Mouse (Mus musculus) fibroblast of lung, adult 2 months (primary cell): ENCODE results near the gene Clrn2.

Experiments used
- DNase-seq: peaks from one replicate; pipeline ENCODE4 v3.0.0-alpha.2; 2011; ENCODE audit warnings: low read depth

Clrn2 gene

DNA sequence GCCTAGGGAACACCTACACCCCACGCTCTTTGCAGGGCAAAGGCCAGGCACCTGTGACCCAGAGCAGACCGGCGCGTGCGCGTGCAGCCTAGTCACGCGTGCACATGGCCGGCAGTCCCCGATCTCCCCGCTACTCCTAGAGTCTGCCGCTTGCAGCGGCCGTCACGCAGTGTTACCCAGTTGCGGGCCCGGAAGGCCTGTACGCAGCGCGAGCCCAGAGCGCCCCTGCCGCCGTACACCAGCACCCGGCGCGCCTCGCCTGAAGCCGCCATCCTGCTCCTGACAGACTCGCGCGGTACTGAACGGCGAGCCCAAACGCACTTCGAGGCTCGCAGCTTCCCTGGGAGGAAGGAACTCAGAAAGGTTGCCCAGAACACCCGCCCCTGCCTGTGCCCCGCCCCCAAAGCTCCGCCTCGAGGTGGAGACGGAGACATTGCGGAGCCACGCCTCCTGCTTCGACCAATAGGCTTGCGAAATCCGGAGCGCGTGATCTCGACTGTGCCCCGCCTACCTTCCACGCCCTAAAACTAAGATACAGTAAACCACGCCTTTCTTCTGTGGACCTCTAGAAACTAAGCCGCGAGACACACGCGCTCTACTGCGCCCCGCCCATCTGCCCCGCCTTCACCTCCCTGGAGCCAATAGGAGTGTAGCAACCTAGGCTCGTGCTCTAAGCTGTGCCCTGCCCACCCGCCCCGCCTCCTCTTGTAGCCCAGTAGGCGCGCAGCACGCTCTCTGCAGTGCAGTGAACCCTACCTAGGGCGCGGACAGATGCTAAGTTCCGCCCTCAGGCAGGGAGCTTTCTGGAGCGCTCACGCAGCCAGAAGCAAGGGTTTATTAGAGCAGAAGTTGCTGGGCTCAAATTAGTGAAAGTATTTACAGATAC is 3.5 kb upstream of the Clrn2 start, which contains the start of gene Qdpr:
TSS of gene Qdpr (minus strand) at position 406 of the 886 bp plus-strand sequence.
- peak; percentile 100 for DNase-seq

DNA sequence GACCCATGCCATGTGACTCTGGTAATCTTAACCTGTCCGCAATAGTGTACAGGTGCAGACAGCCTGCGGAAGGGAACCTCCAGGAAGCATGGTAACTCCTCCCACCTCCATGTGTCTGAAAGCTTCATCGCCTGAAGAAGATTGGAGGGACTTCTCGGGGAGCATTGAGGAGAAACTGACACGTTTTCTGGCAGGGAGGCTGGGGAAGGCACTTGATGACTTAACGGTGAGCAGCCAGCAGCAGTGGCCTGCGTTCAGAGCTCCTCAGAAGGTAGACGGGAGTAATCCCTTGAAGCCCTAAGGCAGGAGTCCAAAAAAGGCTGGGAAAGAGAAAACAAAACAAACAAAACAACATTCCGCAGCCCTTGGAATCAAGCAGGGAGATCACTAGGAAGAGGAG is 905 bp downstream of the Clrn2 start:
- no peak for DNase-seq

- no peak for DNase-seq
These were observed 19.4 kb downstream of the Clrn2 start for GRCm38 (mm10) chr5:45472880-45473450.

DNA sequence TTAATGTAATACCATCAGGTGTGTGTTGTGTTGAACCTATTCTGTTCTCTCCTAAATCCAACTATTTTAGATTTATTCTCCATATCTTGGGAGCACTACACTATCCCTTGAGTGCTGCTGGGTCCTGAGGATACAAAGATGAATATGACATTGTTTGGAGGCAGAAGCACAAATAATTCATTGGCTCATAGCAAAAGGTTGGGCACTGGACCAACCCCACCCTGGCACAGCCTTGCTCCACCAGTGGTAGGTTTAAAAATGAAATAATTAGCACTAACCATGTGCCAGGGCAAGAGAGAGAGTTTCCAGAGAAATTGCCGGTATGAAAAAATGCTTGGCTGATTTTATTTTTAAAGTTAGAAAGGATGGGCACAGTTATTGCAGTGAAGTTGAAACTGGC is 20.0 kb downstream of the Clrn2 start:
- no peak for DNase-seq

DNA sequence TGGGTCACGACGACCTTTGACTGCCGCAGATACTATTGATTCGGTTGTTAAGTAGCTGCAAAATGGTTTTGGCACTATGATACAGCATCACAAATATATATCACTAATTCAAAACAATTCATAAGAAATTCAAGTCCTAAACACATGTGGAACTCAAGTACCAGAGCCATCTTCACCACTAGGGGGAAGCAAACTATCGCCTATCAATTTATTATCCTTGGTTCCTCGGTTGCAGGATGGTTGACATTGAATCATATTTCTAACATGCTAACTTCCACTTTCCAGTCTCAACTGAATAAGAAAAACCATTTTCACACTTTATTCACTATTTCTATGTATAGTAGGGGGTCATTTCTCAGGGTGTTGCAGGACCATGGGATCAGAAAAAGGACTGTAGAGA is 20.7 kb downstream of the Clrn2 start:
- peak; percentile 57 for DNase-seq

GRCm38 (mm10) chr5:45474758-45475157 is 21.2 kb downstream of the Clrn2 start:
- DNase-seq, result no peak

GRCm38 (mm10) chr5:45475771-45476170 is 22.2 kb downstream of the Clrn2 start:
- no peak for DNase-seq

DNA sequence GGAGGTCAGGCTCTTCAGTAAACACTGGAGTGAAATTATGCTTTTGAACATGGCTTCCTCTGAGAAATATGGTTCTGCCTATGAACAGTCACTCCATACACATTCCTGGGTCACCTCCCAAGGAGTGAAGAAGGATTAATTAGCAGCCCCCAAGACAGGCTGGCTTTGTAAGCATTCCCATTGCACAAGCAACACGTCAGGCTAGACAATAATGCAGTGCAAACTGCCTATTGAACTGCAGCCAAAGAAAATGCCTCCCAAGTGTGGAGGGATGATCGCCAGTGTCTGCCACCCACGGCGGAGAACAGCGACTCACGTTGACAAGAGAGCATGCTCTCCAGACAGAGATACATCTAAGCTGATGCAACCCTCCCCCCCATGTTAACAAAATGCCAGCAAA is 22.7 kb downstream of the Clrn2 start:
- no peak for DNase-seq

GRCm38 (mm10) chr5:45477601-45478000 is 24.1 kb downstream of the Clrn2 start:
- DNase-seq, result no peak

GRCm38 (mm10) chr5:45480066-45480465 is 26.5 kb downstream of the Clrn2 start:
- DNase-seq, result no peak

GRCm38 (mm10) chr5:45481125-45481524 is 27.6 kb downstream of the Clrn2 start:
- no peak for DNase-seq

DNA sequence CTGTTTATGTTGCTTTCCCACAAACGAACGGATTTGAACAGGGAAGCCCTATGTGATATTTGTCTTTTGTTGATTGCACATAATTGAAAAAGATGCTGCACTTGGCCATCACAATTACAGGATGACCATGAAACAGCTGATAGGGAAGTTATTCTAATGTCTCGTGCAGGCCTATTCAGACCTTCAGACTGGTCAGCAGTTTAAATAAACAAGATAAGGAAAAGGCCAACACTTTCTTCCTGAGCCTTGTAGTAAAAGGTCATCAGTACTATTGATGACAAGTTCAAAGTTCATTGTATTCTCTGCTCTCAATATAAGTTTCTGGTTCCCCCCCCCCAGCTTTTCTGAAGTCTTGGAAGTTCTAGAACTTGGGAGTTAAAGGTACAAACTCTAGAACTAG is 29.1 kb downstream of the Clrn2 start:
- DNase-seq, result no peak

GRCm38 (mm10) chr5:45483654-45484053 is 30.1 kb downstream of the Clrn2 start:
- no peak for DNase-seq

GRCm38 (mm10) chr5:45491776-45492175 is 38.2 kb downstream of the Clrn2 start:
- DNase-seq, result no peak

- peak; percentile 90 for DNase-seq
These were observed 39.9 kb downstream of the Clrn2 start, which contains the start of gene Lap3 for GRCm38 (mm10) chr5:45493191-45494092. TSS of gene Lap3 (plus strand) at chr5:45493374.

DNA sequence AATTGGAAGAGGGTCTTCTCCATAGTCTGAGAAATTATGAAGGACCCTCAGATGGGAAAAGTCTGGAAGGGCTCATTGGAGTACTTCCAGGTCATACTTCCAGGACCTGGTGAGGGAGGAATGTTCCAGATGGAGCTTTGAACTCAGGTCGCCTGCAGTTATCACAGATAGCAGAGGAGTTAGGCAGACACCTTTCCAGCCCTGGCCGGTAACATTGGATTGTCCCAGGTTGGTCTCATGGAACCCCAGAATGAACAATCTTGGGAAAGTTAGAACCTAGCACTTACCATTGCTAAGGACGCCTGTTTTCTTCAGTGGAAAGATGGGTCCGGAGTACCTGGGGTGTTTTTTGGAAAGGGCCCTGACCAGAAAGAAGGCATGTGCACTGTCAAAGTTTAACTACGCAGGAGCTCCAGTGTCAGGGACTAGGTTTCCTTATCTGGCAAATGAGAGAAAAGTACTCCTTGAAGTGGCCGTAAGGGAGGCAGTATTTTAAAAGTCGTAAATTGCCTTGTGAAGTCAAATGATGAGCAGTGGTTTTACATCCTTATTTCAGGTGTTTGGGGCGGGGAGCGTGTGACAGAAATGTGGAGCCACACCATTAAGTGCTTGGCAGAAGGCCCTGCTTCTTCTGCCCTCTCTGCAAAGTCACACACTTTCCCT is 40.7 kb downstream of the Clrn2 start:
- DNase-seq, result no peak

GRCm38 (mm10) chr5:45495429-45495975 is 42.0 kb downstream of the Clrn2 start:
- DNase-seq, result no peak

GRCm38 (mm10) chr5:45496042-45496441 is 42.5 kb downstream of the Clrn2 start:
- DNase-seq, result no peak

GRCm38 (mm10) chr5:45496479-45496878 is 42.9 kb downstream of the Clrn2 start:
- no peak for DNase-seq

GRCm38 (mm10) chr5:45496930-45497550 is 43.5 kb downstream of the Clrn2 start:
- DNase-seq, result peak; percentile 57

DNA sequence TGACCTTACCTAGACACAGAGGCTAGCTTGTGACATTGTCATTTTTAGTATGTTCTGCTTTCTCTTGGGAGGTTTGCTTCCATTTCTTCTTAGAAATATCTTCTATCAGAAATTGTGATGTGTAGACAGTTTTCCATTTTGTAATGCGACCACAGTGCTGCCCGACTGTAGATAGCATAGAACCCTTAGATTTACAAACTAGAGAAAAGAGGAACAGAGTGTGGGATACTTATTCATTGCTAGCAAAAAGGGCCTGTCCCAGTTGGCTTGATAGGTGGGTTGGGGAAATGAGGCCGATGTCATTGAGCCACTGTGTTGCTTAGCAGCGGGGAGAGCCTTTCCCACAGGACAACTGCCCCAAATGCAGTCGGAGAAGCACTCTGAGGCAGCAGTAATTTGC is 44.0 kb downstream of the Clrn2 start:
- no peak for DNase-seq
